Mouse (Mus musculus): ENCODE results near the gene Ccni.

Ccni gene

GRCm38 (mm10) chr5:93201181-93201580 is 5.1 kb downstream of the Ccni start:
- DNase-seq (ENCODE audit: low spot score in 2 of 2) = no peak

DNA sequence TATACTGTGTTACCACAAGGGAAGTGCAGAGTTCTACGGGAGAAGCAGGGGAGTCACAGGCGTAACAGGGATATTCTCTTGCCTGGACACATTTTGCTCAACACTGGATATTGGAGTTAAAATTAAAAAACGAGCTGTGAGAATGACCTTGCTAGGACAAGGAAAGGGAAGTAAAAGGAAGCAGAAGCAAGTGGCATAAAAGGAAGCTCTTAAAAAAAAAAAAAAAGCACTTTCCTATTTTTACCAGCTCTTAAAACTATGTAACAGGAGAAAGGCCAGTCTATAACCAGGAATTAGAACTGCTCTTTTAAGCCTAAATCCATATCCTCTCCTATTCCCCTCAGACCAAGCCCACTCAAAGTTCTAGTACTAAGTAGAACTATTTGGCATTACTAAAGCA is 8.1 kb downstream of the Ccni start:
- no peak for DNase-seq (ENCODE audit: low spot score in 2 of 2)

DNA sequence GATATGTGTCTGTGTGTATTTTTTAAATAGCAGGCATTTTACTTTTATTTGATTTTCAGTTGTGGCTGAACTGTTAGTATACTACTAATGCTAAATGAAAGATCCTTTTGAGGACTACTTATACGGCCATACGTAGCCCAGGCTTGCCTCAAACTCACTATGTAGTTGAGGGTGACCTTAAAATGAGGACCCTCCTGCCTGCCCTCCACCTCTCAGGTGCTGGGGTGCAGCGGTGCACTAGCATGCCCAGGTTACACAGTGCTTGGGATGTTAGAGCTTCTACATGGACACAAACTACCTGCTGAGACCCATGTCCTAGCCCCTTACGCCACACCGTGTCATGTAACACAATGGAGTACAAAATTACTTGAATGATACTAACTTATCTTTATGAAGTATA is 15.9 kb downstream of the Ccni start:
- no peak for DNase-seq (ENCODE audit: low spot score in 2 of 2)

- no peak for DNase-seq (ENCODE audit: low spot score in 2 of 2)
Measured at GRCm38 (mm10) chr5:93189607-93190006, 16.7 kb downstream of the Ccni start.

GRCm38 (mm10) chr5:93184548-93184947 is 21.7 kb downstream of the Ccni start:
- no peak for DNase-seq (ENCODE audit: low spot score in 2 of 2)

DNA sequence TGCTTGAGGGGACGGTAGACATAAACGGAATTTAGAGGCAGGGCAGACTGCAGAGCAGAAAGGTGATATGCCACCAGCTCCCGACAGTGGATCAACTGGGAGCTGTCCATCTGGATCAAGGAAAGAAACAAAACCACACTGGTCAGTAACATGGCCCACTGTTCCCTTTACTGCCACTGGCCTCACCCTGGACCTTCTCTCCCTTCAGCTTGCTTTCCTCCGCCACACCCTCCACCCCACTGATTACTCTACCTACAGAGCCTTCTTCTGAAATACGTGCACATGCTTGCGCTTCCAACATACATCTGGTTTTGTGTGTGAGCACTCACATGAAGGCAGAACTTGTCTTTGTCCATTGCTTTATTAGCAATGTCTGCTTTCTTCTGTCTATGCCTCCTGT is 23.0 kb downstream of the Ccni start:
- no peak for DNase-seq (ENCODE audit: low spot score in 2 of 2)

- peak; percentile 3 to 30 for DNase-seq (ENCODE audit: low spot score in 2 of 2)
Measured at GRCm38 (mm10) chr5:93180252-93180651, 26.0 kb downstream of the Ccni start.

DNA sequence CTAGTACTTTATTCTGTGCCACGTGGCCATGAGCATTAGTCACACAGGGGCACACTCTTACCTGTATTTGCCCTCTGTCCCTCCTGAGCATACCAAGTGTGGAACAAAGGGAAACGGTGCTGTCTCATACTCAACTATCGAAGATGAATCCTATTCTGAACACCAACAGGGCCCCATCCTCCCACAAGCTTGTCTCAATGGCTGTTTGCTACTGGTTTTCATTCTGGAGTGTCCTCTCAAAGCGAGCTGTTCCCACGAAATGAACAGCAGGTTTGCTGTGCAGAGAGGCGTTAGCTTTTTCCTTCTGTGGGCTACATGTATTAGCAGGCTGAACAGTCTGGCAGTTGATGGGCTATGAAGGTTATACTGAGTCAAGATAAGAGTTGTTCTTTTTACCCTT is 27.7 kb downstream of the Ccni start:
- DNase-seq (ENCODE audit: low spot score in 2 of 2) = peak in 1 of 2 experiments; percentile 2

DNA sequence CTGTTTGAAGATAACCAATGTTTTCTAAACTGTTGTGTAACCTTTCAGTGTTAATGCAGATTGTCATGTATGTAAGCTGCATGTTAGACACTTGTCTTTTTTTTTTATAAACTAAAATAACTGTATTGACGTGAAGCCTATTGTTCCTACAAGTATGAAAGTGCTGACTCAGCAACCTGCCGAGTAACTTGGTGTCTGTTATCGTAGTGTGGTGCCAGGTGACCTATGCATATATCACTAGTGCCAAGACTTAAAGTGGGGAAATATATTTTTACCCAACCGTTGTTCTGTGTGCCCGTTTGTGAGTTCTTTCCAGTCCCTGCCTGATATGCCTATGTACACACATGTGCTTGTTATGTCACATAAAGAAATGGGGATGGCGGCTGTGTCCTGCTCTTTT is 31.6 kb downstream of the Ccni start:
- DNase-seq (ENCODE audit: low spot score in 2 of 2) = no peak

DNA sequence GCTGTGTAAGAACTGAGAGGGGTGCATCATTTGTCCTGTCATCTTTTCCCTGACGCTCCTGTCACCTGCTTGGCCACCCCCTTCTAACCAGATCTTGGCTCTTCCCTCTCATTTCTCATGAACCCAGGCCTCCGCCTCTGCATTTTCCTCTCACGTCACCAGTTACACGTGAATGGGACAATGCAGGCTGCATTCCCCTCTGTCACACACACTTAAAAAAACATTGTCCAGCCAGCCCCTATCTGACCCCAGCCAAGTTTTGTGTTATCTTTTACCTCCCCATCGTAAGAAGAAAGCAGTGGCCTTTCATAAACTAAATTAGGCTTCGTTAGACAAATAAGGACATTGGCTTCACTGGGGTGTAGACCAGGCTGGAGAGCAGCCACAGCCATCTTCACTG is 33.8 kb downstream of the Ccni start:
- no peak for DNase-seq (ENCODE audit: low spot score in 2 of 2)

- no peak for DNase-seq (ENCODE audit: low spot score in 2 of 2)
Measured at GRCm38 (mm10) chr5:93171420-93171819, 34.9 kb downstream of the Ccni start.

- DNase-seq (ENCODE audit: low spot score in 2 of 2) = no peak
Measured at GRCm38 (mm10) chr5:93168654-93169053, 37.6 kb downstream of the Ccni start.

DNA sequence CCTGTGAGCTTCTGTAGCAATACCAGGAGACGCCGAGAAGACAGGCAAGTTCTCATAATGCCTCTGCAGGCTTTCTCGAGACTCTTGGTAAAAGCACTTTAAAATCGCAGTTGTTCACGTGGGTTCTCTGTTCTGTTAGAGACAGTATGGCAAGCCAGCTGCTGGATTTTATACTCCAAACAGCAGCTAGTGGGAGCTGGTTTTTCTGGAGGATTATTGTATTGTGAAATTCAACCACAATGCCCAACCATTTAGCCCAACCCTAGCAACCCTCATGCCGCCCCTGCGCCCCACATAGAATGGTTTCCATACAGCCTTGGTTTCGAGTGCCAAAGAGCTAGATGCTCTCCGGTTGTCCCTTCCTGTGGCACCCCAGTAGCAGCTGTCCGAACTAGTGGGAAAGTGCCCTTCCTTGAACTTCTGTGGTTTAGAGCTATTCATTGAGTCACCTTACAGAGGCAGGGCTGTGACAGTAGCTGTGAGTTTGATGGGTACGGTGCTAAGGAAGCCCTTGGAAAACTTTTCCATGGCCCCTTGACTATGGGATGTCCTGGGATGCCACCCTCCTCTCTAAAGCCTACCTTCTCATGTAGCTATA is 38.3 kb downstream of the Ccni start:
- DNase-seq (ENCODE audit: low spot score in 2 of 2) = no peak

- DNase-seq (ENCODE audit: low spot score in 2 of 2) = peak in 1 of 2 experiments; percentile 13
Measured at GRCm38 (mm10) chr5:93163541-93163940, 42.8 kb downstream of the Ccni start.

DNA sequence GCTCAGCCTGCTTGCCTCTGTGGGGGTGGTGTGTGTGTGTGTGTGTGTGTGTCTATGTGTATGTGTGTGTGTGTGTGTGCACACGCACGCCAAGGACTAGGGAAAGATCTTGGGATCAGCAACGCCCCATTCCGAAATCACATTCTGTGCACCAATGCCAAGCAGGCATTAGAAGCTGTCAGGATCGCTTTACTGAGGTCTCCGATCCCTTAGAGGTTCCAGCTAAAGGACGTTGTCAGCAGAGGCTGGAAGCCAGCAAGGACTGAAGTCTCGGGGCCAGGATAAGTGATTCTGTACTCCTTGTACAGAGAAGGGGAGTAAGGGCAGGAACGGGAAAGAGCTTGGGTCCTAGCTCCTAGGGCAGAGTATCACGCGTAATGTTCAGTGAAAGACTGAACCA is 51.9 kb downstream of the Ccni start:
- DNase-seq (ENCODE audit: low spot score in 2 of 2) = no peak

GRCm38 (mm10) chr5:93152451-93152850 is 53.8 kb downstream of the Ccni start:
- DNase-seq (ENCODE audit: low spot score in 2 of 2) = no peak

DNA sequence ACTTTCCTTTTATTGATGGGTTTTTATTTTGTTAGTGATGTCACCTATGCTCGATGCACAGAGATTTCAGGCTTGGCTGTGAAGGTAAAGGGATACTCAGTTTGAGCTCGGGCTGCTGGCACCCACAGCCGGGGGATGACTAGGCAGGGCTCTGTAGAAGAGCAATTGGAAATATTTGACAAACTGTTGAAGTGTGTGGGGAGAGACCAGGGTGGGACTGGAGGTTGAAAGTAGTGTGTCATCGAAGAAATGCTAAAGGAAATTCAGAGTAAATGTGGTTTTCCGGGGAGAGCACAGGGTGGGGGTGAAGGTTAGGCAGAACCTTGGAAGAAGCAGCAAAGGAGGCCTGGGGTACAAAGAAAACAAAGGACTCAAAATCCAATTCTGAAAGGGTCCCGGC is 54.3 kb downstream of the Ccni start:
- peak in 1 of 2 experiments; percentile 10 for DNase-seq (ENCODE audit: low spot score in 2 of 2)

DNA sequence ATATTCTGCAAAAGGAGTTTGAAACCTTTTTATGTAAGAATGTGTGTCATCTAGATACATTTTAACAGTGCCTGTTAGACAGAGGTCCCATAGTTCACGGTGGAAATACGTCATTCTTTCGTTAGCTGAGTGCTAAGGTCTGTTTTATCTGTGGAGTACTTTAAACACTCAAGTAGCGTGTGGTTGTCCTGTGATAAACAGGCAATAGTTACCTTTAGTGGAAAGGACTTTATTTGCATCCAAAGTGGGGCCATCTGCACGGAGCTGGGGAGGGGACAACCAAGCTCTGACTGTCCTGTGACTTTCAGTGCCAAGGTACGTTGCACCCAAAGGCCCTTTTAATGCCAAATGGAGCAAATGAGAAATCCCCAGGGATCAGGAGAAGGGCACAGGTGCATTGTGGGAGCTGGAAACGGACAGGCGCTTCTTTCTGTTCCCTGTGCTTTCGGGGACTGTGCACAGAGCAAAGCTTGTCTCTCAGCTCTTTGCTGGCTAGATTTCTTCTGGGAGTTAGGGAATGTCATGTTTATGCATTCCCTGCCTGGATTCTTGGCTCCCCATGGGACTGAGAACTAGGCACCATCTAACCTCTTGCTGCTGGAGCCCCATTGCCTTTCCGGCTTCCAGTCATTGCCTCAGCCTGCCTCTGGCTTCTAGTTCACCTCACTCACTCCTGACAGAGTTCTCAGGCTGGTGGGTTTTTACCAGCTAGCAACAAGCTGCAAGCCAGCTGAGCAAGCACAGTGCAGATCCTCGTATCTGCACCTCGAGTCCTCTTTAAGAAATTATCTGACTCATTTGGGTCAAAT is 56.1 kb downstream of the Ccni start:
- no peak for DNase-seq (ENCODE audit: low spot score in 2 of 2)

DNA sequence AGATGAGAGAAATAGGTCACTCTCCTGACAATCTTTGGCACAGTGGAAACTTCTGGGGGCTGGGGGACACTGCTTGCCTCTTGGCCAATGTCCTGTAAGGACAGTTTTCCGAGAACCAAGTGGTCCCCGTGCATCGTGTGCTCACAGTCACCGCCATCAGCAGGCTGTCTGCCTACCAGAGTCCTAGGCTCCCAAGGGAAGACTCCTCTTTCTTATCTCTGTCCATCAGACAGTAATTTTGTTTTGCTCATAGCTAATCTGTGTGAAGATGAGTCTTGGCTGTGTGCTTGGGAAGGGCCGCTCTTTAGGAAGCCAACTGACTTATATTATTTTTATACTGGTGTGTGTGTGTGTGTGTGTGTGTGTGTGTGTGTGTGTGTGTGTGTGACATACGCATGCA is 60.8 kb downstream of the Ccni start:
- no peak for DNase-seq (ENCODE audit: low spot score in 2 of 2)

DNA sequence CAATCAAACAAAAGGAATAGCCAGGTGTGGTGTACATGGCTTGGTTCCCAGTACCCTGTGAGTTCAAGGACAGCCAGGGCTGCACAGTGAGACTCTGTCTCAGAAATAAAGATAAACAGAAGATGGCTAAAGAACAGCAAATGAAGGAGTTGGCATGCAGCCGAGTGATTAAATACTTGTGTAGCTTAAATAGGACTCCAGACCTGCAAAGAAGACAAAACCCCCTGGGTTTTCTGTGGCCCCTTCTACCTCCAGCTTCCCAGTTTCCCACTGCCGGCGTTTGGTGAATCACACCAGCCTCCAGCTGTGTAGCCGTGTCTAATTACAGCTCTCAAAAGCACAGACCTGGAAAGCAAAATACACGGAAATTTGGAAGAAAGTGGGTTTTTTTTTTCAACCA is 61.4 kb downstream of the Ccni start:
- DNase-seq (ENCODE audit: low spot score in 2 of 2) = no peak

- no peak for DNase-seq (ENCODE audit: low spot score in 2 of 2)
Measured at GRCm38 (mm10) chr5:93143360-93144091, 62.8 kb downstream of the Ccni start.

DNA sequence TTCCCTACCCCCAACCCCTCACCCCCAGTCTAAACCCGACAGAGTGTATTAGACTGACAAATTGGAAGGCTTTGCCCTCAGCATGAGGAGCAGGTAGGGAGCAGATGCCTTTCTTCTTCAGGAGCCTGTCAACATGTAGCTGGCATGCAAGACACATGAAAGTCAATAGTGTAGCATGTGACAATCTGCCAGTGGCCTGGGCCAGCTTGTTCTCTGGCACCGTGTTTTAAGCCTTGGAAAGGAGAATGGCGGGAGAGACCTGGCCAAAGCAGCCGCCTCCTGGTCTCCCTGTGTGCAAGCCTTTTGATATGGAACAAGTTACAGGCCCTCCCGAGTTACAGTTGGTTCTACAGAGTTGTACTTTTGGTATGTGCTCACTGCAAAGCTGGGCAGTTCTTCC is 65.5 kb downstream of the Ccni start:
- DNase-seq (ENCODE audit: low spot score in 2 of 2) = no peak

- no peak for DNase-seq (ENCODE audit: low spot score in 2 of 2)
Measured at GRCm38 (mm10) chr5:93139350-93139749, 66.9 kb downstream of the Ccni start.

Data from thymus, postnatal 10 days (tissue).